Mouse (Mus musculus): ENCODE measurements at regions not wholly inside any gene's neighbourhood (a gene's known extent, or its start where the extent isn't known, plus 50 kb on each side); places are given as distances from the start of the nearest gene placed in this dataset.

DNA sequence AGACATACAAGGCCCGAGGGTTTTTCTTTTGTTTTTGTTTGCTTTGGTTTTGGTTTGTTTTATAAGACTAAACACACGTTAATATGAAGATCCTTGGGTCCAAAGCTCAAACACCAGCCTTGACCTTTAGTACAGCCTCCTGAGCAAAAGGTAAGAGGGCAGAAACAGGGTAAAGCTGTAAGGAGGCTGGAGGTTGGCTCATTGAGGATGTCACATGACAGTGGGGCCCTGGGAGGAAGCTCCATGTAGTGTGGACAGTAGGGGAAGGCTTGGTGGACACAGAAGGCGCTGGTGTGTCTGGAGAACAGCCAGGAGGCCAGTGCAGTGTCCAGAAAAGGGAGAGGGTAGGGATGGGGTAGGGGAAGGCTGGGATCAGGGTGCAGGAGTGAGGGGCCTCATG is 89.6 kb upstream of the Cdh4 start:
- no peaks in the 10 kb centered on the region for H3K27me3 ChIP-seq
- 53% methylated on average over 3 of the region's 3 CpGs for WGBS
- no peaks in the 10 kb centered on the region for H3K4me1 ChIP-seq
- no peak overlapping the region for H3K27ac ChIP-seq
- no peak overlapping the region for H3K4me3 ChIP-seq
- H3K36me3 ChIP-seq = no peaks in the 10 kb centered on the region
- H3K9ac ChIP-seq = no peak overlapping the region
- H3K9me3 ChIP-seq = no peaks in the 10 kb centered on the region
- H3K4me2 ChIP-seq = no peak overlapping the region
- ATAC-seq (ENCODE audit: insufficient number of reproducible peaks, insufficient read depth, low FRiP score, low TSS enrichment, low read depth) = no peak

DNA sequence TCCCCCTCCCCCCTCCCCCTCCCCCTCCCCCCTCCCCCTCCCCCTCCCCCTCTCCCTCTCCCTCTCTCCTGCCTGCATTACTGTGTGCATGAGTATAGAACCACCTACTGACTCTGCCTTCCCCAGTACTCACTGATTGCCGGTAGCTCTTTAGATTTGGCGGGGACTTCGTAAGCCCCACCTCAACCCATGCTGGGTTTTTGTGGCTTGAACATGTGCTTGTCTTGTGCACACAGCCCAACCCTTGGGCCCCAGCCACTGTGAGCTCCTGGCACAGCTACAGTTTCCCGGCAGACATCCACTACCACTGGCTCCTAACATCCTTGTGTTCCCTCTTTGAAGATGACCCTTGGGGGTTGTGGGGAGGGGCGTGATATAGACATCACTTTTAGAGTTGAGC is 87.4 kb upstream of the Cdh4 start:
- Histone ChIP-seq H3K27ac (no peak overlapping the region), H3K9ac (no peak overlapping the region), H3K36me3 (no peaks in the 10 kb centered on the region), H3K4me3 (no peak overlapping the region), H3K27me3 (no peaks in the 10 kb centered on the region), H3K4me1 (no peaks in the 10 kb centered on the region), H3K9me3 (no peaks in the 10 kb centered on the region), H3K4me2 (no peak overlapping the region)
- peak; percentile 37; the same call in 1 of the 2 replicates for ATAC-seq (ENCODE audit: insufficient number of reproducible peaks, insufficient read depth, low FRiP score, low TSS enrichment, low read depth)
- 72% methylated on average over 5 of the region's 5 CpGs for WGBS

DNA sequence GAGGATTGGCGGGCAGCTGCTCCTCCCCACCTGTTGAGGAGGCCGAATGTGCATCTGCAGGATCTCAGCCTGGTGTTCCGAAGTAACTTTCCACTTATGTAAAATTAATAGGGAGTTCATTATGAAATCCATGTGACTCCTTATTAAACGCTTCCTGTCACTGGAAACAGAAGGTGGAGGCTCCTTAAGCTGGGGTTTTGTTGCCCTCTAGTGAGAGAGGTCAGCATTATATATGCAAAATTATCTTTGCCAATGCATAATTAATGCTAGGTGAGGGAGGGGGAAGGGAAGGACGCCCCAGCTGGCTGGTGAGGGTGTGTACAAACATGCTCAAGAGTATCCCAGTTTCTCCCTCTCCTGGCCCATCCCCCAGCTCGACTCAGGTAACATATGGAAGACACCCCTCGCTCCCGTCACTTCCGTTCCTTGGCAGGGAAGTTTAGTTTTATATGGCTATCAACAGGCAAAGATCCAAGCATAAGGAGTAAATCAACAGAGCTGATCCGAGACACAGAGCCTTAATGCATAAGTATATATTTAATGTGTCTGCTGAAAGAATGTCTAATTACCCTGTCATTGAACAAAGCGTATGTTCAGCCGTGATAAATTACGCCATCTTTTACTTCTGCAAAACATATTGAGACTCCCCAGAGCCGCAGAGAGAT is 71.2 kb upstream of the Cdh4 start:
- H3K9ac ChIP-seq = no peak overlapping the region
- WGBS = 56% methylated on average over 14 of the region's 14 CpGs

DNA sequence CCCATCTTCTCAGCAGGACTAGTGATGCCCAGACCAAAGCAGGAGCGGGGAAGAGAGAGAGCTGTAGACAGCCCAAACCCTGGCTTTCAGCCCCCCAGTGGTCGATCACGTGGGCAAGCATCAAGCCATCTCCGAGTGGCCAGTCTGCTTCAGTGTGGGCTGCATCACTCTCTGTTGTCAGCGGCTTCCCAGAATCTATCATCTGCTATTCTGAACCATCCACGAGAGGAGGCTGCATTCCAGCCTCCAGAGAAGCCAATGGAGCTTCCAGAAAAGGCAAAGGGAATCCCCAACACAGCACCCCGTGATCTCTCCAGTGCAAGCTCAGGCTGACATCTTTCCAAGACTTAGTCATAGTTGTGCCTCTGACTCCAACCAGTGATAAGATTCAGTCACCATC is 70.7 kb upstream of the Cdh4 start:
- Histone ChIP-seq H3K9me3 (no peaks in the 10 kb centered on the region), H3K27me3 (0 out of 2 replicates have a peak, but pooled peaks cover 9% of the 10 kb centered on the region), H3K9ac (no peak overlapping the region), H3K36me3 (no peaks in the 10 kb centered on the region), H3K4me2 (no peak overlapping the region), H3K4me1 (0 out of 2 replicates have a peak, but pooled peaks cover 7% of the 10 kb centered on the region), H3K4me3 (no peak overlapping the region), H3K27ac (no peak overlapping the region)
- WGBS = 71% methylated on average over 7 of the region's 7 CpGs
- no peak for ATAC-seq (ENCODE audit: insufficient number of reproducible peaks, insufficient read depth, low FRiP score, low TSS enrichment, low read depth)

More for the DNA sequence above, 71.2 kb upstream of the Cdh4 start:
- Histone ChIP-seq H3K9me3 (no peaks in the 10 kb centered on the region), H3K4me3 (no peak overlapping the region), H3K27ac (no peak overlapping the region), H3K27me3 (0 out of 2 replicates have a peak, but pooled peaks cover 9% of the 10 kb centered on the region), H3K4me1 (0 out of 2 replicates have a peak, but pooled peaks cover 7% of the 10 kb centered on the region), H3K4me2 (no peak overlapping the region), H3K36me3 (no peaks in the 10 kb centered on the region)
- no peak for ATAC-seq (ENCODE audit: insufficient number of reproducible peaks, insufficient read depth, low FRiP score, low TSS enrichment, low read depth)

GRCm38 (mm10) chr2:179379691-179380443 is 62.4 kb upstream of the Cdh4 start:
- no peaks in the 10 kb centered on the region for H3K36me3 ChIP-seq
- no peak overlapping the region for H3K4me3 ChIP-seq
- H3K4me2 ChIP-seq = no peak overlapping the region
- peaks cover 14% of the 10 kb centered on the region; the same call in 1 of the 2 replicates for H3K4me1 ChIP-seq
- peaks cover 4% of the 10 kb centered on the region for H3K27me3 ChIP-seq
- no peak overlapping the region for H3K27ac ChIP-seq
- ATAC-seq (ENCODE audit: insufficient number of reproducible peaks, insufficient read depth, low FRiP score, low TSS enrichment, low read depth) = no peak
- H3K9ac ChIP-seq = no peak overlapping the region
- 56% methylated on average over 11 of the region's 11 CpGs for WGBS
- H3K9me3 ChIP-seq = no peaks in the 10 kb centered on the region

GRCm38 (mm10) chr2:179380444-179380705 is 61.9 kb upstream of the Cdh4 start:
- Histone ChIP-seq H3K27ac (no peak overlapping the region), H3K9ac (no peak overlapping the region)
- WGBS = 46% methylated on average over 4 of the region's 4 CpGs

GRCm38 (mm10) chr2:179381916-179382315 is 60.3 kb upstream of the Cdh4 start:
- H3K27me3 ChIP-seq = peaks cover 4% of the 10 kb centered on the region
- no peak overlapping the region for H3K9ac ChIP-seq
- H3K27ac ChIP-seq = no peak overlapping the region
- 88% methylated on average over 3 of the region's 3 CpGs for WGBS
- H3K36me3 ChIP-seq = no peaks in the 10 kb centered on the region
- ATAC-seq (ENCODE audit: insufficient number of reproducible peaks, insufficient read depth, low FRiP score, low TSS enrichment, low read depth) = no peak
- H3K4me1 ChIP-seq = peaks cover 14% of the 10 kb centered on the region; the same call in 1 of the 2 replicates
- no peak overlapping the region for H3K4me3 ChIP-seq
- H3K4me2 ChIP-seq = no peak overlapping the region
- no peaks in the 10 kb centered on the region for H3K9me3 ChIP-seq

More at GRCm38 (mm10) chr2:179380444-179380705, 61.9 kb upstream of the Cdh4 start:
- Histone ChIP-seq H3K4me1 (peaks cover 14% of the 10 kb centered on the region; the same call in 1 of the 2 replicates), H3K9me3 (no peaks in the 10 kb centered on the region), H3K36me3 (no peaks in the 10 kb centered on the region), H3K27me3 (peaks cover 4% of the 10 kb centered on the region), H3K4me3 (no peak overlapping the region), H3K4me2 (no peak overlapping the region)
- no peak for ATAC-seq (ENCODE audit: insufficient number of reproducible peaks, insufficient read depth, low FRiP score, low TSS enrichment, low read depth)

- H3K4me2 ChIP-seq = no peak overlapping the region
- 82% methylated on average over 9 of the region's 9 CpGs for WGBS
- ATAC-seq (ENCODE audit: insufficient number of reproducible peaks, insufficient read depth, low FRiP score, low TSS enrichment, low read depth) = no peak
These were observed 59.6 kb upstream of the Cdh4 start for GRCm38 (mm10) chr2:179382594-179382993.

DNA sequence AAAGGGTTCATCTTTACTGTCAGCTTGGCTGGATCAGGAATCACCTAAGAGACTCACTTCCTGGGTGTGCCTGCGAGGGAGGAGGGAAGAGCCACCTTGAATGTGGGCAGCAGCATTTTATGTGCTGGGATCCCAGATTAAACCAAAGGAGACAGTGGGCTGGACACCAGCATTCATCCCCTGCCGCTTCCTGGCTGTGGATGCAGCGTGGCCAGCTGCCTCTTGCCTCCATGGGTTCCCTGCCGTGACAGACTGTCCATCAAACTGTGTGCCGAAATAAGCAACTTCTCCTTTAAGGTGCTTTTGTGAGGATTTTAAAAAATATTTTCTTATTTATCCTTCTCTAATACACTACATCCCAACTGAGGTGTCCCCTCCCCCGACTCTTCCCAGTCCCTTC is 55.4 kb upstream of the Cdh4 start:
- WGBS = 76% methylated on average over 6 of the region's 6 CpGs

More at GRCm38 (mm10) chr2:179382594-179382993, 59.6 kb upstream of the Cdh4 start:
- Histone ChIP-seq H3K27me3 (peaks cover 4% of the 10 kb centered on the region; the same call in 1 of the 2 replicates), H3K36me3 (no peaks in the 10 kb centered on the region), H3K9ac (no peak overlapping the region), H3K4me3 (no peak overlapping the region), H3K4me1 (peaks cover 14% of the 10 kb centered on the region; the same call in 1 of the 2 replicates), H3K9me3 (no peaks in the 10 kb centered on the region), H3K27ac (no peak overlapping the region)

GRCm38 (mm10) chr2:179390486-179390885 is 51.7 kb upstream of the Cdh4 start:
- H3K4me2 ChIP-seq = no peak overlapping the region
- WGBS = 72% methylated on average over 4 of the region's 4 CpGs
- no peaks in the 10 kb centered on the region for H3K9me3 ChIP-seq
- no peak overlapping the region for H3K27ac ChIP-seq
- H3K4me3 ChIP-seq = no peak overlapping the region
- no peaks in the 10 kb centered on the region for H3K4me1 ChIP-seq
- H3K9ac ChIP-seq = no peak overlapping the region
- ATAC-seq (ENCODE audit: insufficient number of reproducible peaks, insufficient read depth, low FRiP score, low TSS enrichment, low read depth) = no peak
- no peaks in the 10 kb centered on the region for H3K27me3 ChIP-seq
- H3K36me3 ChIP-seq = no peaks in the 10 kb centered on the region

More for the DNA sequence above, 55.4 kb upstream of the Cdh4 start:
- H3K9ac ChIP-seq = no peak overlapping the region
- H3K4me3 ChIP-seq = no peak overlapping the region
- H3K36me3 ChIP-seq = no peaks in the 10 kb centered on the region
- H3K27me3 ChIP-seq = no peaks in the 10 kb centered on the region
- H3K4me2 ChIP-seq = no peak overlapping the region
- H3K9me3 ChIP-seq = no peaks in the 10 kb centered on the region
- no peak for ATAC-seq (ENCODE audit: insufficient number of reproducible peaks, insufficient read depth, low FRiP score, low TSS enrichment, low read depth)
- no peak overlapping the region for H3K27ac ChIP-seq
- no peaks in the 10 kb centered on the region for H3K4me1 ChIP-seq

DNA sequence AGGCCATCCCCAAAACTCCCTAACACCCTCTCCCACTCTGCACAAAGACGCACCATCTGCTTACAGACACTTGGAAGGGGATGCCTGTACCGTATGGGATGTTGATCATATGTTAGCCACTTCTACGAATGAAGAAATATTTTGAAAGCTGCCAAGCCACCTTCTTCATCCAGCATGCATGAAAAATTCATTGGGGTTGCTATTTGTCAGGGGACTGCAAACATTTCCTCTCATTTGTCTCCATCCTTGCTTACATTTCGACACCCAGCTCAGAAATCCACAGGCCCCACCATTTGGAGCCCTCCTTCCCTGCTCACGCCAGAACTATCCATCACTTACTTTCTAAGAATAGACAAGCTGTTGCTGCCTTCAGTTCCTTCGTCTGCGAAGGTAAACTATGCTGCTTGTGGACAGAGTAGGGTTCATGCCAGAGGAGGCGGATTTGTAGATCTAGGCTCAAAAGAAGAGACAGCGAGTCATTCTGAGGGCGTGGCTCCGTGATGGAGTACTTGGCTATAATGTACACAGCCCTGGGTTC is 51.2 kb upstream of the Cdh4 start:
- ATAC-seq (ENCODE audit: insufficient number of reproducible peaks, insufficient read depth, low FRiP score, low TSS enrichment, low read depth) = no peak
- no peaks in the 10 kb centered on the region for H3K36me3 ChIP-seq
- no peak overlapping the region for H3K4me3 ChIP-seq
- 74% methylated on average over 11 of the region's 11 CpGs for WGBS
- H3K9me3 ChIP-seq = no peaks in the 10 kb centered on the region
- no peaks in the 10 kb centered on the region for H3K4me1 ChIP-seq
- H3K4me2 ChIP-seq = no peak overlapping the region
- no peaks in the 10 kb centered on the region for H3K27me3 ChIP-seq
- H3K9ac ChIP-seq = no peak overlapping the region
- H3K27ac ChIP-seq = no peak overlapping the region
